15 mouse cellular contexts compared by ENCODE assay signal in the genomic region with DNA sequence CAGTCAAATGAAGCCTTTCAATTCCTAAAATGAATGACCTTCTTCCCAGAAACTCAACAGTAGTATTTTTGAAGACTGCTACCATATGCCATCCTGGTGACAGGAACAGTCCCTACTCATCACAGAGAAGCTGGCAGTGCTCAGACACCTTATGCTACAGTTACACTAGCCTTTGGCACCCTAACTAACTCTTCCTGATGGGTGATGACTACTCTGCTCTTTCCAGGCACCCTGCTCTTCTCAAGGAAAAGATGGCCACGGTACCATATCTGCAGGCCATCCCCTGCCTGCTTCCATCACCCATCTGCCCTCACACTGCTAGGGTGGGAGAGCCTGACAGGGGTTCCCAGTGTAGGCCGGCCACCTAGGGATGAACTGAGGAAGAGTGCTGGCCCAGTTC.
"Had no signal": no experiment of that assay in that cellular context is flagged by ENCODE, and none has a peak within 500 bp of the region (broad histone marks: within the 10 kb centered on the region; RNA-seq: fewer than 3 reads in every experiment).

No protein-coding gene starts in this region.

- H3K9me3 ChIP-seq: kidney, embryonic 15.5 days; limb, embryonic 10.5 days; liver, embryonic 12.5 days; midbrain, embryonic 10.5 days; neural tube, embryonic 13.5 days; stomach, embryonic 15.5 days had no signal

- H3K9ac ChIP-seq: kidney, embryonic 15.5 days; liver, embryonic 12.5 days; lung, embryonic 14.5 days; neural tube, embryonic 13.5 days; stomach, embryonic 15.5 days had no signal

- H3K4me3 ChIP-seq: kidney, embryonic 15.5 days; left cerebral cortex, adult 2 months; limb, embryonic 10.5 days; liver, embryonic 12.5 days; midbrain, embryonic 10.5 days; neural tube, embryonic 13.5 days; stomach, embryonic 15.5 days had no signal

- H3K36me3 ChIP-seq: limb, embryonic 10.5 days; liver, embryonic 12.5 days; midbrain, embryonic 10.5 days; neural tube, embryonic 13.5 days had no signal

- H3K4me2 ChIP-seq: kidney, embryonic 15.5 days; liver, embryonic 12.5 days; lung, embryonic 14.5 days; neural tube, embryonic 13.5 days; stomach, embryonic 15.5 days had no signal

- ATAC-seq: liver, embryonic 12.5 days had no signal

- DNase-seq: kidney, postnatal 14 days; lung, embryonic 14.5 days; lung, postnatal 10 days; lung, postnatal 4 days; midbrain, embryonic 14.5 days; retina, postnatal 1 day; thymus, adult 2 months; thymus, postnatal 25 days had no signal

- H3K4me1 ChIP-seq: kidney, embryonic 15.5 days; limb, embryonic 10.5 days; liver, embryonic 12.5 days; stomach, embryonic 15.5 days had no signal

- H3K27ac ChIP-seq: kidney, embryonic 15.5 days; left cerebral cortex, adult 2 months; limb, embryonic 10.5 days; liver, embryonic 12.5 days; midbrain, embryonic 10.5 days; neural tube, embryonic 13.5 days; stomach, embryonic 15.5 days had no signal

- H3K27me3 ChIP-seq: kidney, embryonic 15.5 days; liver, embryonic 12.5 days; neural tube, embryonic 13.5 days; stomach, embryonic 15.5 days had no signal
